Mouse (Mus musculus): ENCODE results near the gene Dnajb3.
"Not testable (repeated sequence)": the region's sequence is repeated elsewhere in the genome, so short reads cannot be mapped to it uniquely, and the experiment has no call there.

Gene Dnajb3

DNA sequence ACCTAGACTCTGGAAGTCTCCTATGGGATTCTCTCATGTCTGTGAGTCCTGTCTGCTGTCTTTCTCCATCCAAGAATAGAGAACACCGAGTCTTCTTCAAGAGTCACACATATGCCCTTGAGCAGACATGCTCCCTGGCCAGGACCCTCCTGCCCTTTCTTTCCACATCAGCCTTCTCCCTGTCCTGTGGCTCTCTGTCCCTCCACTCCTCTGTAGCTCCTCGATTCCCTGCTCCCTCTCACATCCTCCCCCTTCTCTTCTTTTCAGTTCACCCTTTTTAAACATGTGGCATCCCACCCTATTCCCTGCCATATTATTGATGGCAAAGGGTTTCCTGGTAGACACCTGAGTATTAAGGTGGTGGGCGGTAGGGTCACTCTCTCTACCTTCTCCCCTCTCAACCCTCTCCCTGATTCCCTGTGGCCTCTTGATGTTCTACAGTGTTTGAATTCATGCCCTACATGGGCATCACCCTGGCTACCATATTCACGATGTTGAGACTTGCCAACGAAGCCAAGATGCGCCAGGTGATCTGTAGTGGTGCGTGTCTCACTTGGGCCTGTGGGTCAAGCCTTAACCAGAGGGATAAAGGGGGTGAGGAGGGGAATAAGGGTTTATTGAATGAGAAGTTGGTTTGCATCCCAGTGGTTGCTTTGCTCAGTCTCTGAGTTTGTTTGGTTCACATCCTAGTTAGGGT, 26.4 kb upstream of the Dnajb3 start:
- no peak for DNase-seq (ENCODE audit: low spot score)

DNA sequence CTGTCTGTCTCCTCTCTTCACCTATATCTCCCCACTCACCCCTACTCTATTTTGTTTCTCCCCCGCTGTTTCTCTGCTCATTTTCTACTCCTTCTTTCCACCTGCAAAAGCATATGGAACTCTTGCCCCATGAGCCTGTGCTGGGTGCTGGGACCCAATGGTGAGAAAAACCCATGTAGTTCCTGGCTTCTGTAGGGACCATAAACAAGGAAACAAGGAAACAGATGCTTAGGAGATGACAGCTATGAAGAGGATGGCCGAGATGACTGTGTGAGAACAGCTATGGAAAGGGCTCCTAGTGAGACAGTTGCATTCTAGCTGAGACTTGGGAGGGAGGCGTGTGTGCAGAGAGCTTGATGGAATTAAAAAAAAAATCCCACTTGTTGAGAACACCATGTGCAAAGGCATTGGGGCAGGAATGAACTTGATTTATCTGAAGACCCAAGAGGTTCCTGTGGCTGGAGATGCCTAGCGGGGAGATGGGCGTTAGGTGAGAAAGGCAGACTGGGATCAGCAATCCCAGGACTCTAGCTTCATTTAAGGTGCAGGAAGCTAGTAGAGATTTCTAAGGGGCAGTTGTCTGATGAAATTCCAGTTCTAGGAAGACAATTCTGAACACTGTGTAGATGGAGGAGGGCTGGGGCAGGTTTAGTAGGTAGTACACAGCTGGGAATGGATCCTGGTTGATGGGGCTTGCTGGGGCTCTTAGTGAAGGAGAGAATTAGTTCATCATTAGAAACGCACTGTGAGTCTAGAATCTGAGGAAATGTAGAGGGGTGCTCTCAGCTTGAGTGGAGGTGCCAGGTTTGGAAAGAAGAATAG, 25.6 kb upstream of the Dnajb3 start:
- DNase-seq (ENCODE audit: low spot score): no peak

- no peak for DNase-seq (ENCODE audit: low spot score)
These were observed 24.8 kb upstream of the Dnajb3 start for GRCm38 (mm10) chr1:88230421-88230820.

- no peak for DNase-seq (ENCODE audit: low spot score)
These were observed 24.4 kb upstream of the Dnajb3 start for GRCm38 (mm10) chr1:88229986-88230385.

- DNase-seq (ENCODE audit: low spot score): no peak
These were observed 24.0 kb upstream of the Dnajb3 start for GRCm38 (mm10) chr1:88229566-88229965.

DNA sequence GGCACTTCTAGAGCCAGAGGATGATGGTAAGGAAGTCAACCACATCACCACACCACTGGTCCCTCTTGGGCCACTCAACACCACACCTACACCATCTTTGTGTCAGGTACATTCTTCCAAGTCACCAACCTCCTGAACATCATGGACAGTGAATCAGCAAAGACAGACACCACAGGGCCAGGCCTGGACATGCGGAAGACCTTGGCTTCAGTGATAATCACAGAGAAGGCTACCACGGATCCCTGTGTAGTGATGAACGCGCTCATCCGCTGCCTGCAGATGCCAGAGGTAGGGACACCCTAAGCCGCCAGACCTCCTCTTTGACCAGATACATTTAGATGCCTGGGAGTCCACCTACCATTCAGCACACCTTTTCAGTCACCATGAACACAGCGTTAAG, 22.5 kb upstream of the Dnajb3 start:
- DNase-seq (ENCODE audit: low spot score): no peak

DNA sequence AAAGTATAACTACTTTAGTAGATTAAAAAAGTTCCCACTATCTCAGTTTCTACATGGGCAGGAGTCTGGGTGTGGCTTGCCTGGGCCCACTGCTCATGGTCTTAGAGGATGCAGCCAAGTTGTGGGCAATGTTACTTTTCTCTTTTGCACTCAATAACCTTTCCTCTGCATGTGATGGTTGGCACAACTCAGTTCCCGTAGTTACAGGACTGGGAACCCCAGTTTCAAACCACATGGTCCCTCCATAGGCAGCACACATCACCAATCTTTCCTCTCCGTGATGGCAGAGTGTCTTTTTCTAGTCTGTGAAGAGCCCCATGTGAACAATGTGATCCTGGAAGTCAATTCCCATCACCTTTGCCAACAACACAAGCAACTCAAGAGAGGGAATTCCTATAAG, 21.9 kb upstream of the Dnajb3 start:
- no peak for DNase-seq (ENCODE audit: low spot score)

GRCm38 (mm10) chr1:88226670-88227379, 21.2 kb upstream of the Dnajb3 start, which contains the start of gene Mroh2a:
Gene Mroh2a (plus strand): TSS chr1:88226986.
- peak; percentile 8 for DNase-seq (ENCODE audit: low spot score)

DNA sequence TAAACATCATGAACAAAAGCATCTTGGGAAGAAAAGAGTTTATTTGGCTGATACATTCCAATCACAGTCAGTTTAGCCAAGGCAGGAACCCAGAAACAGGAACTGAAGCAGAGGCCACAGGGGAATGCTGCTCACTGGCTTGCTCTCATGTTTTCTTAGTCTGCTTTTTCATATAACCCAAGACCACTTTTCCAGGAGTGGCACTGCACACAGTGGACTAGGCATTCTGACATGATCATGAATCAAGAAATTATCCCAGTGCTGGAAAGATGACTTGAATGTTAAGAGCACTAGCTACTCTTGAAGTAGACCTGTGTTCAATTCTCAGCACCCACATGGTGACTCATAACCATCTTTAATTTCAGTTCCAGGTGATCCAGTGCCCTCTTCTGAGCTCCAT, 20.2 kb upstream of the Dnajb3 start:
- DNase-seq (ENCODE audit: low spot score): no peak

DNA sequence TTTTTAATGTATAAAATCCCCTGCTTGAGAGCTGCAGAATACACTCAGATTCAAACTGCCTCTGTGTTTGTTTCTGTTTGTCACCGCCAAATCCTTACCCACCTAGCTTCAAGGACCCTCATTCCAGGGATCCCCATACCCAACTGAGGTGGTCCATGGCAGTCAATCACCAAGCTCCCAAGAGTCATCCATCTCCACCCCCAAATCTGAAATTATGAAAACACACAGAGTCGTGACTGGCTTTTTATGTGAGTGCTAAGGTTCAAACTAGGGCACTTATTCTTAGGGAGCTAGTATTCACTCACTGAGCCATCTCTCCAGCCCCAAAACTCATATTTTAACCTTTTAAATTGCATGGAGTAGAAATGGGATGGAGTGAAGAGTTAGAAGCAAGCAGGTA, 19.7 kb upstream of the Dnajb3 start:
- not testable (repeated sequence) for DNase-seq (ENCODE audit: low spot score)

DNA sequence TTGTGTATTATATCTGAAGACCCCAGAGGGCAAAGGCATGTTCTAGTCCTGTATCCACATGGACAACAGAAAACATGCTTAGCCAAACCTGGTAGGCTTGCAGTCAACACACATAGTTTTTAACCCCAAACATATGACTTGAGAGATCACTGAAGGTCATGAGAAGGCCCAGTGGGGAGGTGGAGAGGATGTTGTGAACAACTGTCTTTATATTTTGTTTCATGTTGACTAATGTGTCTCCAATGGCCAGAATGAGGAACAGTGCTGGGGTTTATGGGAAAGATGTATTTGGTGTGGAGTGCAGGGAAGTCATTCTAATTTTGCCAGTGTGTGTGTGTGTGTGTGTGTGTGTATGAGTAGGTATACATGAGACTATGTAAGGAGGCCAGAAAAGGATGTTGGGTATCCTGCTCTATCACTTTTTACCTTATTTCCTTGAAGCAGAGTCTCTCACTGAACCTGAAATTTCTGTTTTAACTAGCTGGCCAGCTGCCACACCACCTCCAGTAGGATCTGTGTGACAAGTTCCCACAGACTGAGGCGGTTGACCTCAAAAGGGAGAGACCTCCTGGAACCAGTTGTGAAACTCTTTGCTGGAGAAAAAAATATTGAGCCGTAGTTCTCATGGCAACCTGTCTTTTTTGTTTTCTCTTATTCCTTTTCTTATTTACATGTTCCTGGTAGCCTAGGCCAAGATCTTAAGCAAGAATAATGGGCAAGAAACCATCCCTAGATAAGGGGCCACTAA, 18.6 kb upstream of the Dnajb3 start:
- peak; percentile 24 for DNase-seq (ENCODE audit: low spot score)

GRCm38 (mm10) chr1:88223591-88223990, 18.0 kb upstream of the Dnajb3 start:
- peak; percentile 18 for DNase-seq (ENCODE audit: low spot score)

DNA sequence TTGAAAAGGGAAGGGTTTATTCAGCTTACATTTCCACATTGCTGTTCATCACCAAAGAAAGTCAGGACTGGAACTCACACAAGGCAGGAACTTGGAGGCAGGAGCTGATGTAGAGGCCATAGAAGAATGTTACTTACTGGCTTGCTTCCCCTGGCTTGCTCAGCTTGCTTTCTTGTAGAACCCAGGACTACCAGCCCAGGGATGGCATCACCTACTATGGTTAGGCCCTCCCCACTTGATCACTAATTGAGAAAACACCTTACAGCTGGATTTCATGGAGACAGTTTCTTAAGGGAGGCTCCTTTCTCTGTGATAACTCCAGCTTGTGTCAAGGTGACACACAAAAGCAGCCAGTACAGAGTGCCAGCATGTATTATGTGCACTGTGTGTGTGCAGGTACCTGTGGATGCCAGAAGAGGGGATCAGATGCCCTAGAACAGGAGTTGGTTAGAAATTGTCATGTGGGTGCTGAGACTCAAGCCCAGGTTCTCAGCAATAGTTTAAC, 17.5 kb upstream of the Dnajb3 start:
- DNase-seq (ENCODE audit: low spot score): peak; percentile 12

DNA sequence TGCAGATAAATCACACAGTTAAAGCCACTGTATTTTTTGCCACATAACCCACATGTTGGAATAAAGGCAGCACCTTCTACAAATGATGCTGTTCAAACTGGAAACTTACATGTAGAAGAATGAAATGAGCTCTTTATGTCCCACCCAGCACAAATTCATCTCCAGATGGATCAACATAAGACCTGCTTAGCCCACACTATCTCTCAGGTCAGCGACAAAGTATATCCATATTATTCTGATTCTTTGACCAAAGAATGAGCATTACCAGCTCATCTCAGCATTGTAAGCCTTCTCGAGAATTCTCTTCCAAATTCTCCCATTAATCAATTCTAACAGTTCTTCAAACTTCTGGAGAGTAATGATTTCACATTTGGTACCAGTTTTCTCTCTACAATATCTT, 16.6 kb upstream of the Dnajb3 start:
- DNase-seq (ENCODE audit: low spot score): no peak

GRCm38 (mm10) chr1:88220336-88220735, 14.8 kb upstream of the Dnajb3 start:
- DNase-seq (ENCODE audit: low spot score): no peak

GRCm38 (mm10) chr1:88219054-88219453, 13.5 kb upstream of the Dnajb3 start:
- no peak for DNase-seq (ENCODE audit: low spot score)

DNA sequence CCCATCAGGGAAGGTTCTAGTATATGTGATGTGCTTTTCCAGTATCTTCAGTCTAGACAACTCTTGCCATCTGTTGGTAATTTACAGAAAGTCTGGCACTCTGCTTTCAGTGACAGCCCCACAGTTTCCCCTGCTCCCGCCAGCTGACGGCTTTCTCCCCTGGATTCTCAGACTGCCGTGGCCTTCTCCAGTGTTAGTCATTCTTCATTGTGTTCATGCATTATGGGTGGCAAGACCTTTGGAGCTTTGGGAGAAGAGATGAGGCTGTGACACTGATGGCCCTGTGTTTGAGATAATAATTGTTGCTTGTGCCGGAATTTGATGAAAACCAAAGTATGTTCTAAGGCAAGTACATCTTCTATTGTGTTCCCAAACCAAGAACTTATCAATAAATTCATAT, 13.0 kb upstream of the Dnajb3 start:
- no peak for DNase-seq (ENCODE audit: low spot score)

DNA sequence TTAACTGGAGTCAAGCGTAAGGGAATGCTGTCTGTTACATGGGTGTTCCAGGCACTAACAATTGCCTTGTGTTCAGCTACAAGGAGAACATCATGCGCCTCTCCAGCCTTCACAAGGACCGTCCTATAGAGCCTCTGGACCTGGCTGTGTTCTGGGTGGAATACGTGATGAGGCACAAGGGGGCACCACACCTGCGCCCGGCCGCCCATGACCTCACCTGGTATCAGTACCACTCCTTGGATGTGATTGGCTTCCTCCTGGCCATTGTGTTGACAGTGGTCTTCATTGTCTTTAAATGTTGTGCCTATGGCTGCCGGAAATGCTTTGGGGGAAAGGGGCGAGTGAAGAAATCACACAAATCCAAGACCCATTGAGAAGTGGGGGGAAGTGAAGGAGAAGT, 12.5 kb upstream of the Dnajb3 start:
- DNase-seq (ENCODE audit: low spot score): no peak

GRCm38 (mm10) chr1:88217576-88217975, 12.0 kb upstream of the Dnajb3 start:
- DNase-seq (ENCODE audit: low spot score): no peak

DNA sequence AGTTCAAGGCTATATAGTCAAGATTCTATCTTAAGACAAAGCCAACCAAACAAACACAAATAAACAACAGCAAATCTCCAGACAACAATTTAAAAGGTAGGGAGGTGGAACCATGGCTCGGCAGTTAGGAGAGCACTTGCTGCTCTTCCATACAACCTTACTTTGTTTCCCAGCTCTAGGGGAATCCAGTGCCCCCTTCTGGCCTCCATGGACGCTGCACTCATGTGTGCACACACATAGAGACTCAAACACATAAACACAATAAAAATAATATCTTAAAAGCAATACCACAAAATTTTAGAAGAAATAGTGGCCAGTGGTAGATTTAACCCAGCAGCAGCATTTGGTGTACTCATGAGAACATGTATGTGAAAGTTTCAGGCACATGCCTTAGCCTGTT, 11.6 kb upstream of the Dnajb3 start:
- no peak for DNase-seq (ENCODE audit: low spot score)

- no peak for DNase-seq (ENCODE audit: low spot score)
These were observed 11.0 kb upstream of the Dnajb3 start for GRCm38 (mm10) chr1:88216551-88216950.
